Mouse (Mus musculus) cortical plate, adult 2 months (tissue): Measurements from ENCODE around the gene Rnf17. TPM values are rescaled to one million over a fixed set of nuclear protein-coding genes. Genes with fewer than 3 reads are reported as not detected.

Experiments used
- H3K27ac ChIP-seq: fragments of 200-500 bp; 2 replicates; pipeline ENCODE4 v1.5.1; 2012; ENCODE audit warnings: low read length, control low read depth, inconsistent platforms; ENCODE audit not compliant: insufficient read depth
- H3K4me1 ChIP-seq: fragments of 200-500 bp; 2 replicates; pipeline ENCODE4 v1.6.1; 2011; ENCODE audit warnings: low read length; ENCODE audit not compliant: control insufficient read depth, insufficient read depth
- H3K4me3 ChIP-seq: fragments of 200-500 bp; 2 replicates; pipeline ENCODE4 v1.5.1; 2011; ENCODE audit warnings: mild to moderate bottlenecking, low read length, control low read depth; ENCODE audit not compliant: insufficient read depth
- CTCF ChIP-seq: fragments of 200-500 bp; IDR thresholded peaks from 2 replicates; pipeline ENCODE4 v1.5.1; 2011; ENCODE audit warnings: mild to moderate bottlenecking, control low read depth, low read length; ENCODE audit not compliant: insufficient read depth; ENCODE audit errors: extremely low read depth
- POLR2A ChIP-seq: fragments of 200-500 bp; IDR thresholded peaks from 2 replicates; pipeline ENCODE4 v1.6.1; 2011; ENCODE audit warnings: mild to moderate bottlenecking, low read length, control low read depth; ENCODE audit not compliant: insufficient read depth; ENCODE audit errors: extremely low read depth
- polyA plus RNA-seq: library from polyadenylated mRNA; depleted of rRNA; stranded (reverse); fragments of >200 nt; gene quantifications from 2 replicates; pipeline ENCODE4 v1.2.3, GENCODE M21; 2012

Rnf17 gene
- polyA plus RNA-seq, 1 experiment, result 0.75 TPM

DNA sequence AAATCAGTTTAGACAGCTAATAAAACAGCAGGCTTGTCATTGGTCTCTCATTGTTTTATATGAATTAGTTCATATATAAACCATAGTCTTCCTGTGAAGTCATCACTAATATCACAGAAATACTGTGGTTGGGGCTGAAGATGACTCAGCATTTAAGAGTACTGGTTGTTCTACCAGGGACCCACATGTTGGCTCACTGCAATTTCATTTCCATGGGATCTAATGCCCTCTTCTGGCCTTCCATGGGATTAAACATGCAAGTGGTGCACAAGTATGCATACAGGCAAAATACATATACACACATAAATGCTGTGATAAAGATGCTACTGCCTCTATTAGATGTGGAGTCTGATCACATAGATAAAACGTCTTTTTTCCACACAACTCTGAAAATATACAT lies 65.8 kb downstream of the Rnf17 start:
- Histone ChIP-seq H3K27ac (no peak overlapping the region), H3K4me1 (no peaks in the 10 kb centered on the region), H3K4me3 (no peak overlapping the region)
- TF ChIP-seq CTCF (no peak), POLR2A (no peak)

DNA sequence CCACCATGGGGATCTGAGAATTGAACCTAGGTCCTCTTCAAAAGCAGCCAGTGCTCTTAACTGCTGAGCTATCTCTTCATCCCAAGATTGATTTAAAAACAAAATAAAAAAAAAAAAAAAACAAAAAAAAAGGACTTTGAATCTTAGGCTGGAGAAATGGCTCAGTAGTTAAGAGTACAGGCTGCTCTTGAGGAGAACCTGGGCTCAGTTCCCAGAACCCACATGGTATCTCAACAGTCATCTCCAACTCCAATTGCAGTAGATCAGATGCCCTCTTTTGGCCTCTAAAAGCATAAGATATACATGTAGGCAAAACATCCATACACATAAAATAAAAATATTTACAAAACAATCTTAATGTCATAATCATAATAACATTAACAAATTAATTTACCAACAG lies 87.4 kb downstream of the Rnf17 start:
- Histone ChIP-seq H3K4me1 (no peaks in the 10 kb centered on the region), H3K4me3 (no peak overlapping the region), H3K27ac (no peak overlapping the region)
- TF ChIP-seq POLR2A, result no peak
- no peak for TF ChIP-seq CTCF

DNA sequence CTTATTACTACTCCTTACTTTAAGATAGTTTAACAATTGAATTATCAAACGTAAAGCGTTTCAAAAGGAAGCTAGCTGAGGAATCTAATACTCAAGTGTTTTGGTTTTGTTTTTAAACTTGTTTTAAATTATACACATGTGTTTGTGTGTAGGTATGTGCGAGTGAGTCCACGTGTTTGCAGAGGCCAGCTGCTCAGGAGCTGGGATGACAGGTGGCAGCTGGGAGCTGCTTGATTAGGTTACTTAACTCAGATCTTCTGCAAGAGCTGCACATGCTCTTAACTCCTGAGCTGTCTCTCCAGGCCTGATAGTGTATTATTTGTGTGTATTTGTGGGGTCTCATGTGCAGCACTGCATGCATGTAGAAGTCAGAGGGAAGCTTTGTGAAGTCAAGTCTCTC lies 100.0 kb downstream of the Rnf17 start:
- no peak overlapping the region for H3K4me3 ChIP-seq
- no peak overlapping the region for H3K27ac ChIP-seq
- no peaks in the 10 kb centered on the region for H3K4me1 ChIP-seq
- TF ChIP-seq CTCF (no peak), POLR2A (no peak)

DNA sequence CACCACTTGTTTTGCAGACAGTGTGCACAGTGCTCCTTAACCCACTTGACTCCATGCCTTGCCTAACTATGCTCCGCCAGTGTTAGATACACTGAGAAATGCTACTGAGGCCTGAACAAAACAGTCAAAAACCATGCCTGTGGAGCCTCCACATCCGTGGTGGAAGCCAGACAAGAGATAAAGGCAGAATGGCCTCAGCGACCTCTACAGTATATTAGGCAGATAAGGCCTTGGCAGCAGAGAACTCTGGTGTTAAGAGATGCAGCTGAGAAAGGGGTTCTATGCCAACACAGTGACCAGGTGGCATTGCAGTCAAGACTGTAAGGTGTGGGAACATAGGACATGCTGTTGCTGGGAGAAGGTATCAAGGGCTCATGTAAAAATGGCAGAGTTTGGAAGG lies 104.4 kb downstream of the Rnf17 start:
- H3K27ac ChIP-seq, result no peak overlapping the region
- H3K4me3 ChIP-seq, result no peak overlapping the region
- no peak for TF ChIP-seq CTCF
- H3K4me1 ChIP-seq, result no peaks in the 10 kb centered on the region

DNA sequence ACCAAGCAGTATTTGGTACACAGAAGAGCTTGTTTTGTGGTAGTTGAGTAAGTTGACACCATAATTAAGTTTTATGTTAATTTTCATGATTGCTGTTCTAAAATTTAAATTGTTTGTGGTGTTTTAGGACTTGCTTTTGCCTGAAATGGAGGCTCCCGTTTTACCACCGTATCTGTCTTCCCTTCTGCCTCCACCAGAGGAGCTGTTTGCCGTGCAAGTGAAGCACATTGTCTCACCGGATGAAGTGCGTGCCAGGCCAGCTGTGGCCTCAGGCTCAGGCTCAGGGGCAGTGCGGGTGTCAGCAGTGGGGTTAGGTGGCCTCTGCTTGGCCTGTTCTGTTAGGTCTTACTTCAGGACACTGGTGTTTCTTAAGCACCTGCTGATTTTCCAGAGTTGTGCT lies 109.7 kb downstream of the Rnf17 start:
- no peak overlapping the region for H3K27ac ChIP-seq
- TF ChIP-seq CTCF, result peak; percentile 45
- TF ChIP-seq POLR2A, result no peak
- no peaks in the 10 kb centered on the region for H3K4me1 ChIP-seq
- H3K4me3 ChIP-seq, result no peak overlapping the region

DNA sequence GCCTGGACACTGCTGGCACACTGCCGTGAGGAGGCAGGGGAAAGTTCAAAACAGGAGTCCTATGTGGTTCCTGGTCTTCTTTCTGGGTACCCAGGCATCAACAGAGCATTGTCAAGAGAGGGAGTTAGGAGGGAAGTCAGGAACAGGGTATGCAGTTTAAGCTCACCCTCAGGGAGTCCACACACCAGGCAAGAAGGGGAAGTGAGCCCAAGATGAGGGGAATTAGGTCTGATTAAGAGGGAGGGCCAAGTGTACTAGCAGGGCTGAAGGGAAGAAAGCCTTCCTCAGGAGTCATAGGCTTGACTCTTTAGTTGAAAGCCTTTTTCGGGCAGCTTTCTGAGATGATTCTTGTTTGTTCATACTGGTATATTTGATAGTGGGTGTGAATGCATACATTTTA lies 112.4 kb downstream of the Rnf17 start:
- TF ChIP-seq CTCF (no peak), POLR2A (no peak)
- no peak overlapping the region for H3K27ac ChIP-seq
- H3K4me3 ChIP-seq, result no peak overlapping the region
- no peaks in the 10 kb centered on the region for H3K4me1 ChIP-seq

DNA sequence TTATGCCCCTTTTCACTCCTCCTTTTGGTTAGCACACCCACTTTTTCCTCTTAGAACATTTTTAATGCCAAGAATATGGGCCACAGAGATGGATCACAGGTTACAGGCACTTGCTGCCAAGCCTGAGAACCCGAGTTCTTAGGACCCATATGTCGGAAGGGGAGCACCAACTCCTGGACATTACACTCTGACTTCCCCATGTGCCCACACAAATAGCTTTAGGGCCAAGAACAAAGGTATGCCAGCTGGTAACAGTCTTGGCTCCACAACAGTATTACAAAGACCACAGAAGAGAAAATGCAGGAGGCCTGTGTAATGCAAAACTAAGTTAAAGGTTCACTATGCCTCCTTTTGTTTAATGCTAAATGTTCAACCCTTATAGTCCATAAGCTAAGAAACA lies 128.4 kb downstream of the Rnf17 start:
- Histone ChIP-seq H3K4me1 (no peaks in the 10 kb centered on the region), H3K27ac (no peak overlapping the region), H3K4me3 (no peak overlapping the region)
- no peak for TF ChIP-seq CTCF
- TF ChIP-seq POLR2A, result no peak

DNA sequence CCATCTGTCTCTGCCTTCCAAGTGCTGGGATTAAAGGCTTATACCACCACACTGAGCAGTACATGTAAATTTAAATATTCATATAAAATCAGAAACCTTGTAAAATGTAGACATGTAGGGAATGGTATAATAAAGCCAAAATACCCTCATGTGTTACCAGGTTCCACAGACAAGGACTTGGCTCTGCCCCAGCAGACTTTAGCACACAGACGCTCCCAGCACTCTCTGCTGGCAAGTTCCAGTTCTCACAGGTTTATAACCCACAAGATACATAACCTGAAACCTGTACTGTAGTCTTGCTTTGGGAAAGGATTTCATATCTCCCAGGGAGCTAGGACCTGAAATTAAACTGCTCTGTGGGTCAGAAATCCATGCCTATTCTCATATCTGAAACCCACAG lies 142.6 kb downstream of the Rnf17 start:
- Histone ChIP-seq H3K4me3 (no peak overlapping the region), H3K4me1 (no peaks in the 10 kb centered on the region), H3K27ac (no peak overlapping the region)
- TF ChIP-seq CTCF, result no peak
- no peak for TF ChIP-seq POLR2A

DNA sequence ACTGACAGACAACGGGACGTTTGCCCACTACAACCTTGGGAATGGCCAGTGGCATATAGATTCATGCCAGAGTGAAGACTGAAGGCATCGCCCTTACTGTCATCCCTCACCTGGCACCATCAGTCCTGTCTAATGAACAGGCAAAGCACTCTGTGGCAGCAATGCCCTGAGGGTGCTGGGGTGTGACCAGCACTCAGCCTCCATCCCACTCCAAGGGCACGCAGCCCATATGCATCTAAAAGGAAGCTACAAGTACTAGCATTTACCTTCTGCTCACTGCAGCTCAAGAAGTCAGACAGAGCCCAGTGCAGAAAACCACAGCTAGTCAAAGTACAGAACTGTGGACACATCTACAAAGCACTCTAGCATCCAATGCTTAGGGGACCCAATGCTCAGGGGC lies 143.1 kb downstream of the Rnf17 start:
- TF ChIP-seq POLR2A, result no peak
- no peak for TF ChIP-seq CTCF

DNA sequence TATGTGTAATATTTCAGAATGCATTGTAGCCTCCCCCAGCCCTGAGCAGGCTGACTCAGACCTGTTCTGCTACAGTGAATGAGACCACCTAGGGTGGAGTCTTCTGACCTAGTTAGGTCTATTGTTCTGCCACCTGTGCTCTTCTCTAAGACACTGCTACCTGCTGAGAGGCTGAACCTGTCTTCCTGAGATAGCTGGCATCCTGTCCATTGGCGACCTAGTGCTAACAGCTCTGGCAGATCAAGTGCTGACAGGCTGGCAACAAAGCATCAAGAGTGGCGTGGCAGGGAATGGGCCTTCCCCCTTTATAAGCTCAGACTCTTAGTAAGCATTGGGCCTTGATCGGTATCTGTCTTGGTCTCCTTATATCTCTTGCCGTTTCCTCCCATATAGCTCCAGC lies 148.6 kb downstream of the Rnf17 start:
- Histone ChIP-seq H3K4me1 (no peaks in the 10 kb centered on the region), H3K4me3 (no peak overlapping the region), H3K27ac (no peak overlapping the region)
- TF ChIP-seq CTCF (no peak), POLR2A (no peak)

More for the DNA sequence above, 143.1 kb downstream of the Rnf17 start:
- Histone ChIP-seq H3K27ac (no peak overlapping the region), H3K4me1 (no peaks in the 10 kb centered on the region), H3K4me3 (no peak overlapping the region)

DNA sequence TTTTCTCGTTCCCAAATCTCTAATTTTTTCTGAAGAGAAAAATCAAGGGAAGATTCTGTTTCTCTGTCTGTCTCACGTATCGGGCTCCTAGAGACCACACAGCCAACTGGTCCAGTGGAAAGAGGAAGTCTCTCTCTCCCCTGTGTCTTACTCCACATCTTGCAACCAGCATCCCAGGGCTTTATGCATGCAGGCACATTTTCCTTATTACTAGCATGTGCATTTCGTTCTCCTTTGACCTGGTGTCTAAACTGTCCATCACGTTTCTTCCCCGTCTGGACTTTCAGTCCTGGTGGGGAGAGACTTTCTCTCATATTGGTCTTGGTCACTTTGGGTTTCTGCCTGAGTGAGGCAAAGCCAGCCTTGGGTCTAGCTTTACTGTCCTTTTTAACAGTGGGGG lies 150.5 kb downstream of the Rnf17 start:
- Histone ChIP-seq H3K27ac (no peak overlapping the region), H3K4me3 (no peak overlapping the region), H3K4me1 (no peaks in the 10 kb centered on the region)
- TF ChIP-seq CTCF, result no peak
- TF ChIP-seq POLR2A, result no peak

DNA sequence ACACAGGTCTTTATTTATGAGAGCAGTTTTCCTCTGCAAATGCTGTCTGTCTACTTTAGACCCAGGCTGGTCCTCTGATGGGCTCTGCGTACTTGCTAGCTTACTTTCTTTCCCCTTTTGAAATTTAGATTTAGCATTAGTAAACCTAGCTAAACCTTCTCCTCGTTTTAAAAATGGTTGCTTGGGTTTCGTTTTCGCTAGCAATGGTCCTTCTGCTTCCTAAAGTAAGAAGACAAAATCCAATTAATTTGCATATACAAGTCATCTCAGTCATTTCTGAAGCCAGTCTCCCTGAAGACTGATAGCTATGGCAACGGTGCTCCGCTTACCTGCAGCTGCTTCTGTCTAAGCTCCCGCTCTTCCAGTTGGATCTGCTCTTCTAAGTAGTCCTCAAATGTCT lies 150.9 kb downstream of the Rnf17 start:
- TF ChIP-seq CTCF (no peak), POLR2A (no peak)
- Histone ChIP-seq H3K4me3 (no peak overlapping the region), H3K27ac (no peak overlapping the region), H3K4me1 (no peaks in the 10 kb centered on the region)
